Mouse (Mus musculus) embryonic facial prominence, embryonic 13.5 days (tissue): ENCODE measurements around the gene Defb35. TPM values are rescaled to one million over a fixed set of nuclear protein-coding genes. Genes with fewer than 3 reads are reported as not detected.
"Not testable (repeated sequence)": the region's sequence is repeated elsewhere in the genome, so short reads cannot be mapped to it uniquely, and the experiment has no call there.

ENCODE experiments used
- ATAC-seq: fragments of 200-750 bp; cut with Nextera tagmentation; 2 replicates; pipeline ENCODE4 v1.8.0; 2017; ENCODE audit warnings: low read depth; ENCODE audit not compliant: insufficient number of reproducible peaks, insufficient read depth, low FRiP score, low TSS enrichment
- H3K27ac ChIP-seq: fragments of 300-500 bp; sonication (generic); 2 replicates; pipeline ENCODE4 v1.5.1; 2015; ENCODE audit warnings: moderate library complexity, mild to moderate bottlenecking, inconsistent platforms
- H3K27me3 ChIP-seq: fragments of 300-500 bp; sonication (generic); 2 replicates; pipeline ENCODE4 v1.6.1; 2015; ENCODE audit warnings: mild to moderate bottlenecking, inconsistent platforms
- H3K36me3 ChIP-seq: fragments of 300-500 bp; sonication (generic); 2 replicates; pipeline ENCODE4 v1.6.1; 2015; ENCODE audit warnings: mild to moderate bottlenecking, inconsistent platforms
- H3K4me1 ChIP-seq: fragments of 300-500 bp; sonication (generic); 2 replicates; pipeline ENCODE4 v1.6.1; 2015; ENCODE audit warnings: inconsistent platforms
- H3K4me2 ChIP-seq: fragments of 300-500 bp; sonication (generic); 2 replicates; pipeline ENCODE4 v1.6.1; 2015; ENCODE audit warnings: moderate library complexity, mild to moderate bottlenecking, inconsistent platforms
- H3K4me3 ChIP-seq: fragments of 300-500 bp; sonication (generic); 2 replicates; pipeline ENCODE4 v1.5.1; 2015; ENCODE audit warnings: mild to moderate bottlenecking, inconsistent platforms
- H3K9ac ChIP-seq: fragments of 300-500 bp; sonication (generic); 2 replicates; pipeline ENCODE4 v1.6.1; 2015; ENCODE audit warnings: mild to moderate bottlenecking, inconsistent platforms
- H3K9me3 ChIP-seq: fragments of 300-500 bp; sonication (generic); 2 replicates; pipeline ENCODE4 v1.6.1; 2016; ENCODE audit warnings: inconsistent platforms
- WGBS: fragments of 180-500 bp; shearing (Covaris S2); methylation state at CpG from one replicate; pipeline ENCODE4 v1.1.7; 2015; ENCODE audit warnings: mixed read lengths; 5-methylcytosine and 5-hydroxymethylcytosine counted together
- polyA plus RNA-seq: library from polyadenylated mRNA; unstranded; fragments of >200 nt; fragmentation: Nextera tagmentation; extraction: Ambion mirVana; gene quantifications from 2 replicates; pipeline ENCODE4 v1.2.1, GENCODE M21; 2015

The Defb35 gene
- polyA plus RNA-seq: not detected in 2 replicates

- ATAC-seq, H3K4me3 ChIP-seq, H3K9ac ChIP-seq, H3K27me3 ChIP-seq, H3K27ac ChIP-seq, H3K4me2 ChIP-seq, H3K9me3 ChIP-seq, H3K4me1 ChIP-seq, H3K36me3 ChIP-seq: not testable (repeated sequence)
- WGBS: 85% methylated on average over 4 of the region's 4 CpGs
These were observed at the start of gene Defb35 for GRCm38 (mm10) chr8:21938052-21938451. Defb35 (plus strand) TSS chr8:21938352.

- not testable (repeated sequence) for H3K4me3 ChIP-seq, H3K9ac ChIP-seq, H3K27ac ChIP-seq, ATAC-seq, H3K4me1 ChIP-seq, H3K9me3 ChIP-seq, H3K27me3 ChIP-seq, H3K4me2 ChIP-seq, H3K36me3 ChIP-seq
These were observed 31.9 kb upstream of the Defb35 start, which contains the start of gene Defb11 for GRCm38 (mm10) chr8:21906290-21906689. Defb11 (minus strand) TSS chr8:21906412.

- ATAC-seq: no peak
- no peaks in the 10 kb centered on the region for H3K27me3 ChIP-seq
- H3K27ac ChIP-seq: no peak overlapping the region
- H3K4me1 ChIP-seq: no peaks in the 10 kb centered on the region
- H3K36me3 ChIP-seq: no peaks in the 10 kb centered on the region
- no peak overlapping the region for H3K4me3 ChIP-seq
- H3K9ac ChIP-seq: no peak overlapping the region
- no peaks in the 10 kb centered on the region for H3K9me3 ChIP-seq
- WGBS: 10% methylated on average over 1 of the region's 1 CpGs
- H3K4me2 ChIP-seq: no peak overlapping the region
These were observed 26.2 kb upstream of the Defb35 start for GRCm38 (mm10) chr8:21911931-21912330.

- H3K4me3 ChIP-seq: no peak overlapping the region
- H3K27ac ChIP-seq: no peak overlapping the region
- no peaks in the 10 kb centered on the region for H3K9me3 ChIP-seq
- no peak overlapping the region for H3K4me2 ChIP-seq
- 17% methylated on average over 2 of the region's 2 CpGs for WGBS
- no peaks in the 10 kb centered on the region for H3K36me3 ChIP-seq
- H3K4me1 ChIP-seq: no peaks in the 10 kb centered on the region
- ATAC-seq: no peak
- H3K9ac ChIP-seq: no peak overlapping the region
- H3K27me3 ChIP-seq: no peaks in the 10 kb centered on the region
These were observed 25.6 kb upstream of the Defb35 start for GRCm38 (mm10) chr8:21912554-21912953.

DNA sequence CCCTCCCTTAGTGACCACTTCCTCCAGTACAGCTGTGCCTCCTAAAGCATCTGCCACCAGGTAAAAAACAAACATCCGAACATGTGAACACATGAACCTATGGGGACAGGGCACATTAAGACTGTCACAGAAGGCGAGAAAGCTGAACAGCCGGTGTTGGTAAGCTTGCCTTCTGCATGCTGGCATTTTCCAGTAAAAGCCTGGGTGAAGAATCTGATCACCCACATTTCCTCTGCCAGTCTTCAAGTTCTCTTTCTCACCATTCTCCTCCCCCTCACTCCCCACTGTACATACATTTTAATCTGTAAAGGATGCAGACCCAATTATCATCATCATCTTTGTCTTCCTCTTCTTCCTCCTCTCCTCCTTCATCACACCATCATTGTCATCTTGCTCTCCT lies 22.5 kb upstream of the Defb35 start:
- Histone ChIP-seq H3K4me3 (no peak overlapping the region), H3K4me2 (no peak overlapping the region), H3K27me3 (no peaks in the 10 kb centered on the region), H3K4me1 (no peaks in the 10 kb centered on the region), H3K36me3 (no peaks in the 10 kb centered on the region), H3K27ac (no peak overlapping the region), H3K9ac (no peak overlapping the region), H3K9me3 (no peaks in the 10 kb centered on the region)
- 90% methylated on average over 3 of the region's 3 CpGs for WGBS
- no peak for ATAC-seq

DNA sequence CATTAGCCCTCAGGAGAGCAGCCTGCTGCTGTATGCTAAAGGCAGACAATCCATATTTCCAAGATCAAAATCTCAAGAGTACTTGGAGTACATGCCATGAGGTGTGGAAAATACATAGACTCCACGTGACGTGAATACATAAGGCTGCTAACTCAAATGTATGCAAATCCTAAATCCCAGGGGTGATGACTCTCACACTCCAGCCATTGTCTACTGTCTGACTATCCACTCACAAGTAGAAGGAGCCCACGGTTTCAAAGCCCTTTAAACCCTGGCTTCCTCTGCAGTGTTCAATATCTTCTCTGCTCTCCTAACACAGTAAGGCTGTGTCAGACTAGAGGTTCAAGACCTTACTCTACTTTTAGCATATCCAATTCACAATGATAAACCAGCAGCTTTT lies 7.4 kb upstream of the Defb35 start:
- H3K27ac ChIP-seq, H3K4me1 ChIP-seq, H3K9ac ChIP-seq, ATAC-seq, H3K4me2 ChIP-seq, H3K9me3 ChIP-seq, H3K4me3 ChIP-seq, H3K27me3 ChIP-seq, H3K36me3 ChIP-seq: not testable (repeated sequence)
- 79% methylated on average over 3 of the region's 3 CpGs for WGBS

GRCm38 (mm10) chr8:21932610-21933009 lies 5.5 kb upstream of the Defb35 start, which contains the start of gene Defb15:
Defb15 (minus strand) TSS chr8:21932710.
- H3K4me2 ChIP-seq: no peak within 1 kb of the TSS
- H3K9ac ChIP-seq: no peak within 1 kb of the TSS
- no peaks in the 10 kb centered on the region for H3K27me3 ChIP-seq
- no peaks in the 10 kb centered on the region for H3K9me3 ChIP-seq
- WGBS: 89% methylated on average over 6 of the region's 6 CpGs
- H3K36me3 ChIP-seq: no peaks in the 10 kb centered on the region
- no peaks in the 10 kb centered on the region for H3K4me1 ChIP-seq
- no peak for ATAC-seq
- no peak within 1 kb of the TSS for H3K27ac ChIP-seq
- no peak within 1 kb of the TSS for H3K4me3 ChIP-seq

GRCm38 (mm10) chr8:21946462-21946861 lies 8.3 kb downstream of the Defb35 start, which contains the start of gene Defb13:
Defb13 (plus strand) TSS chr8:21946762.
- WGBS: 75% methylated on average over 6 of the region's 6 CpGs
- H3K9me3 ChIP-seq: no peaks in the 10 kb centered on the region
- no peaks in the 10 kb centered on the region for H3K4me1 ChIP-seq
- H3K27ac ChIP-seq: no peak within 1 kb of the TSS
- H3K4me3 ChIP-seq: no peak within 1 kb of the TSS
- H3K9ac ChIP-seq: no peak within 1 kb of the TSS
- no peak for ATAC-seq
- no peaks in the 10 kb centered on the region for H3K27me3 ChIP-seq
- no peak within 1 kb of the TSS for H3K4me2 ChIP-seq
- H3K36me3 ChIP-seq: no peaks in the 10 kb centered on the region

DNA sequence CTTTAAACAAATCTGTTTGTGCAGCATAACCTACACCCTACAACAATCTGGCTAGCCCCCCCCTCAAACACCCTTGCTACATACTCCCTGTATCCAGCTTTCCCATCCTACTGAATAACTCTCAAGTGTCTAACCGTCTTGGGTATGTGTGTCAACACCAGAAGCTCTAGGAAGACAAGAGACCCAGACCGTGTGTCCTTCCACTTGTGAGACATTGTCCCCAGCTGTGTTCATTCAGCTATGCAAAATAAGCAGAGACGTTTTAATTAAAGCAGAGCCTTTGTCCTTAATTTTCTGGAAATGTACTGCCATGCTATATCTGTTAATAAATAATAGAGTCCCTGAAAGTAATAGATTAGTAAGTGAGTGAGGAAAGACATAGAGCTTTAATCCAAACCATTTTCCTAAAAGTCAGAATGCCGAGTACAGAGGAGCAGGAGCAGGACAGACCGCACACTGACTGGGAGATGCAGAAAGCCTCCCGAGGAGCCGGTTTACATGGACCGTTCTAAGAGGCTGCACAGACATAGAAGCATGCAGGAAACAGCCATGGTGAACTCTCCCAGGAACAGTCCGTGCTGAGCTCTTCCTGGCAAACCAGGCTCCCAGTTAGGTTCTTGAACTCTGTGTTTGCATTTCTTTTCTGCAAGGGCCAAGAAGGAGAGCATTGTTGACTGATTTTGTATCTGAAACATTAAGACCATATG lies 9.3 kb downstream of the Defb35 start:
- Histone ChIP-seq H3K36me3 (no peaks in the 10 kb centered on the region), H3K27ac (no peak overlapping the region), H3K9ac (no peak overlapping the region), H3K4me1 (no peaks in the 10 kb centered on the region), H3K4me2 (no peak overlapping the region), H3K9me3 (no peaks in the 10 kb centered on the region), H3K4me3 (no peak overlapping the region), H3K27me3 (no peaks in the 10 kb centered on the region)
- WGBS: 59% methylated on average over 9 of the region's 9 CpGs
- no peak for ATAC-seq

- H3K27ac ChIP-seq: no peak overlapping the region
- no peaks in the 10 kb centered on the region for H3K4me1 ChIP-seq
- no peak overlapping the region for H3K4me3 ChIP-seq
- ATAC-seq: no peak
- WGBS: 3% methylated on average over 9 of the region's 9 CpGs
- no peaks in the 10 kb centered on the region for H3K27me3 ChIP-seq
- no peak overlapping the region for H3K9ac ChIP-seq
- no peaks in the 10 kb centered on the region for H3K9me3 ChIP-seq
- H3K4me2 ChIP-seq: no peak overlapping the region
- no peaks in the 10 kb centered on the region for H3K36me3 ChIP-seq
These were observed 17.2 kb downstream of the Defb35 start for GRCm38 (mm10) chr8:21955321-21955720.

GRCm38 (mm10) chr8:21956336-21956735 lies 18.2 kb downstream of the Defb35 start:
- WGBS: 79% methylated on average over 3 of the region's 3 CpGs
- ATAC-seq: no peak
- no peaks in the 10 kb centered on the region for H3K36me3 ChIP-seq

DNA sequence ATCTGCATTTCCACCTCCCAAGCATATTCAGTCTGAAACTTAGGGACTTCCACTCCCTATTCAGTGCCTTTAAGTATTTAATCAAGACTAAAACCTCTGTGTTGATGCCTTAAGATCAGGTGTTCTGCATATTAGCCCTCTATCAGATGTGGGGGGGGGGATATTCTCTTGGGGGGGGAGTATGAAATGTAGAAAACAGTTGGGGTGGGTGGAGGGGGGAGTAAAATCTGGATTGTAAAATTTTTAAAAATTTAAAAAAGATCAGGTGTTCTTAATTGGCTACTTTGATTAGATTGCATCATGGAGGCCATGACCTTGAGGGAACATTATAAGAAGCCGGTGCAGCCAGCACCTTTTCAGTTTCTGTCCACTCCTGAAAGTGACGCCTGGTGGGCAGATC lies 20.3 kb downstream of the Defb35 start, which contains the start of gene Fam90a1a:
Fam90a1a (plus strand) TSS at position 301 of the 400 bp plus-strand sequence.
- 82% methylated on average over 2 of the region's 2 CpGs for WGBS
- no peaks in the 10 kb centered on the region for H3K36me3 ChIP-seq
- no peak within 1 kb of the TSS for H3K4me3 ChIP-seq
- no peaks in the 10 kb centered on the region for H3K4me1 ChIP-seq
- H3K27me3 ChIP-seq: no peaks in the 10 kb centered on the region
- no peak within 1 kb of the TSS for H3K4me2 ChIP-seq
- ATAC-seq: no peak
- H3K9me3 ChIP-seq: no peaks in the 10 kb centered on the region
- no peak within 1 kb of the TSS for H3K27ac ChIP-seq
- no peak within 1 kb of the TSS for H3K9ac ChIP-seq

More at GRCm38 (mm10) chr8:21956336-21956735, 18.2 kb downstream of the Defb35 start:
- Histone ChIP-seq H3K4me3 (no peak overlapping the region), H3K9me3 (no peaks in the 10 kb centered on the region), H3K27ac (no peak overlapping the region), H3K9ac (no peak overlapping the region), H3K4me2 (no peak overlapping the region), H3K27me3 (no peaks in the 10 kb centered on the region), H3K4me1 (no peaks in the 10 kb centered on the region)
